Mouse (Mus musculus) thymus, postnatal 14 days (tissue): ENCODE data around the gene Hipk2.
A peak's percentile ranks its signal among the peaks of the same experiment; 100 is the strongest.
"Not testable (repeated sequence)": the region's sequence is repeated elsewhere in the genome, so short reads cannot be mapped to it uniquely, and the experiment has no call there.

Source experiments
- DNase-seq: peaks from one replicate; pipeline ENCODE4 v3.0.0; 2021

Gene Hipk2

GRCm38 (mm10) chr6:38690615-38691014 is 185.3 kb downstream of the Hipk2 start:
- no peak for DNase-seq

DNA sequence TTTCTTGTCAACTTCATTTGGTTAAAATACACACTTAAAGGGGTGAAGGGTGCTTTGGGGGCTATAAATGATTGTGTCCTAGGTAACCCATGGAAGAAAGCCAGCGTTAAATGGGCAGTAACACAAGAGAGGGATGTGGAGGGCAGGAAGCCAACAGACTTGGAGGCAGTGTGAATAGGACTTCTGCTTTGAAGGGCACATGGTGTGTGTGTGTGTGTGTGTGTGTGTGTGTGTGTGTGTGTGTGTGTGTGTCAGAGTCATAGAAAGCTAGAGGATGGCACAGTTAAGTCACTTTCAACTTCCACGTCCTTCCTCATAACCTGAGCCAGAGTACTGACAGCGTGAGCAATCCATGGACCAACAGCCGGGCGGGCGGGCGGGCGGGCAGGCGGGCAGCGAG is 187.1 kb downstream of the Hipk2 start:
- DNase-seq = no peak

DNA sequence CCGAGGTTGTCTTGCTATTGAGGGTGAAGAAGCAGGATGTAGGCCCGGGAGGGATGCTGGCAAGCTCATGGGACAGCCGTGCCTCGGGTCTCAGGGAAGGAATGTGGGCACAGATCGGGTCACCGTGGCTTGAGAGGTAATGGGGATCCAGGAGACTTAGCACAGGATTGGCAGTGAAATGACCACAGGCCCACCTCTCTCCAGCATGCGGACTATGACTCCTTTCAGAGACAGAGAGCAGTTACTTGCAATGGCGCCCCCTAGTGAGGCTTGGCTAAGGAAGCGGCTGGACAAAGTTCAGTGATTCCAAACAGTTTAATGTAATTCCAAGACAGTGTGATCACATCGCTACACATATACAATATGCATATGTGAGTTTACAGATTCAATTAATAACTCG is 188.7 kb downstream of the Hipk2 start:
- DNase-seq = peak; percentile 18

GRCm38 (mm10) chr6:38682532-38682931 is 193.4 kb downstream of the Hipk2 start:
- no peak for DNase-seq

DNA sequence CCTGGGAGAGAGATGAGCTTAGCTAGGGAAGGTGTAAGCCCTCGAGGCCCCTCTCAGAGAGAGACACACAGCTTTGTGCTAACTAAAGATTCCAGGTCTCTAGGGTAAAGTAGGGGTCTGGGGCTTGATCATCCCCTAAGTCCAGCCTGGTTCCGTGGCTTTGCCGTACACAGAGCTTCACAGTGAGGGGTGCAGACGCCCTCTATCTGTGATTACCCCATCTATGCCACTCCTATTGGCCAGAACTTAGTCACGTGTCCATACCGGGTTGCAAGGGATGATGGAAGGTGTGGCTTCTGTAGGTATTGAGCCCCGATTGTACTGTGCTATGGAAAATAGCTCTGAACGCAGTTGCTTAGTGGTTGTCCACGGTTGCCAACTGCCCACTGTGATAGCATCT is 198.3 kb downstream of the Hipk2 start:
- no peak for DNase-seq

DNA sequence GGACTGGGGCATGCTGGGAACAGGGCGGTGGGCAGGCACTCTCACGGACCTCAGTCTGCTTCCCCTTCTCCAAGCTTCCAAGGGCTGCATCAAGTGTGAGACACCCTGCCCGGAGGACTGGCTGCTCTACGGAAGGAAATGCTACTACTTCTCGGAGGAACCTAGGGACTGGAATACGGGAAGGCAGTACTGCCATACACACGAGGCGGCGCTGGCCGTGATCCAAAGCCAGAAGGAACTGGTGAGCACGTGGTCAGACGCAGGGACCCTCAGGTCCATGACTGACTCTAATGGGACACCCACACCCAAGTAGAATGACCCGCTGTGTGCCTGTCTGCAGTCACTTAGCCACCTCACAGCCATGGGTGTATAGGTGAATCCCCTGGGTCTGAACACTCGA is 199.2 kb downstream of the Hipk2 start:
- no peak for DNase-seq

GRCm38 (mm10) chr6:38676217-38676616 is 199.7 kb downstream of the Hipk2 start:
- no peak for DNase-seq

DNA sequence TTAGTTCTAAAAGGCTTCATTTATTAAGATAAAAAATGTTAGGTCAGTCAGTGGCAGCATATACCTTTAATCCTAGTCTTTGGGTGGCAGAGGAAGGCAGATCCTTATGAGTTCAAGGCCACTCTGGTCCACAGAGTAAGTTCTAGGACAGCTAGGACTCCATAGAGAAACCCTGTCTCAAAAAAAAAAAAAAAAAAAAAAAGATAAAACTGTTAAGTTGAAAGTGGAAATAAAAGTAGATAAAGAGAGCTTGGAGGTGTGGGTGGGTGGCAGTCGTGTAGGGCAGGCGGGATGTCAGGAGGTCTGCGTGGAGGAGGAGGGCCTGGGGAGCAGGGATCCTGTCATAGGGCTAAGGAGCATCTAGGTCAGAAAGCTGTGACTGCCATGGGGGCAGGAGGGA is 204.0 kb downstream of the Hipk2 start:
- no peak for DNase-seq

- DNase-seq = no peak
Measured at GRCm38 (mm10) chr6:38671270-38671669, 204.7 kb downstream of the Hipk2 start.

GRCm38 (mm10) chr6:38670488-38670887 is 205.5 kb downstream of the Hipk2 start:
- not testable (repeated sequence) for DNase-seq

DNA sequence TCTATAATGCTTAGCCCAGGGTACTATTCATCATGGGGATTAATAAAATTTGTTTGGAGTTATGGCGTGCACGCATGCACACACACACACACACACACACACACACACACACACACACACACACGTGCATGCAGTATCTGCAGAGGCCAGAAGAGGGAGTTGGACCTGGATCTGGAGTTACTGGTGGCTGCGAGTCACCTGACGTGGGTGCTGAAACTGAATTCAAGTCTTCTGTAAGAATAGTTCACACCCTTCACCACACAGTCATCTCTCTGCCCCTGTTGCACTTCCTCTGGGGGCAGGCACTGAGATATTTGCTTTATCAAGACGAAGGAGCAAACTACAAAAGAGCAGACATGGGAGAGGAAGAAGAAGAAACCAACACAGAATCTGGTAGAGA is 206.4 kb downstream of the Hipk2 start:
- no peak for DNase-seq

DNA sequence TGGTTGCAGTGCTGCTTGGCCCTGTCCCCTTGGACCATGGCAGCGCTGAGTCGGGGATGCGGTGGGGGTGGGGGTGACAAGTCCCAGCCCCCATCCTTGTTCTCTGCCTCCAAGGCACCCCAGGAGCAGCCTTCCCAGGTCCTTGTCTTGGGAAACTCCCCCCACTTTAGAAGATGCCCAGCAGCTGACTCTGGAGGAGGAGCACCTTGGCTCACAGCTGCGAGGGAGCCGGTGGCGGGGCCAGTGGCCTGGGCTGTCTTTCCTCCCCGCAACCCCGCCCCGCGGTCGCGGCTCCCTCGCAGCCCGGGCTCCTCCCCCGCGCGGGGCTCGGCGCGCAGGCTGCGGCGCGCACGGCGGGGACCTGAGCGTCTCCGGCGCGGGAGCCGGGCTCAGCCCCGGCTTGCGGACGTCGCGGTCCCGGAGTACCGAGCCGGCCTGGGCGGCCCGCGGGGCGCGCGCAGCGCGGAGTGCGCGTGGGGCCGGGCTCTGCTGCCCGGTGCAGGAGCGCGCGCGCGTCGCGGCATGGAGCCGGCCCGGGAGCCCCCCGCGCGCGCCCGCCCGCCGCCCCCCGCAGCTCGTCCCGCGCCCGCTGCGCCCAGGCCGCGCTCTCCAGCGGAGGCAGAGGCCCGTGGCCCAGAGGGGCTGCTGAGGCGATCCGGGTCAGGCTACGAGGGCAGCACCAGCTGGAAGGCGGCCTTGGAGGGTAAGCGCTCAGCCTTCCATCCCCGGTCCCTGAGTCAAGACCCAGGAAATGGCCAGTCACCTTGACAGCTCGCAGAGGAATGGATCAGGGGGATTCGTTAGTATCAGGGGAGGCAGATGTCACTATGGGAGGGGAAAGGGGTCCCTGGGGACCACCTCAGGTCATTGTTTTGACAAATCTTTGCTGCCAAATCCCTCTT is 213.0 kb downstream of the Hipk2 start, which contains the start of gene Clec2l:
Clec2l (plus strand) TSS at position 356 of the 902 bp plus-strand sequence.
- no peak for DNase-seq

- DNase-seq = no peak
Measured at GRCm38 (mm10) chr6:38661626-38662025, 214.3 kb downstream of the Hipk2 start.

DNA sequence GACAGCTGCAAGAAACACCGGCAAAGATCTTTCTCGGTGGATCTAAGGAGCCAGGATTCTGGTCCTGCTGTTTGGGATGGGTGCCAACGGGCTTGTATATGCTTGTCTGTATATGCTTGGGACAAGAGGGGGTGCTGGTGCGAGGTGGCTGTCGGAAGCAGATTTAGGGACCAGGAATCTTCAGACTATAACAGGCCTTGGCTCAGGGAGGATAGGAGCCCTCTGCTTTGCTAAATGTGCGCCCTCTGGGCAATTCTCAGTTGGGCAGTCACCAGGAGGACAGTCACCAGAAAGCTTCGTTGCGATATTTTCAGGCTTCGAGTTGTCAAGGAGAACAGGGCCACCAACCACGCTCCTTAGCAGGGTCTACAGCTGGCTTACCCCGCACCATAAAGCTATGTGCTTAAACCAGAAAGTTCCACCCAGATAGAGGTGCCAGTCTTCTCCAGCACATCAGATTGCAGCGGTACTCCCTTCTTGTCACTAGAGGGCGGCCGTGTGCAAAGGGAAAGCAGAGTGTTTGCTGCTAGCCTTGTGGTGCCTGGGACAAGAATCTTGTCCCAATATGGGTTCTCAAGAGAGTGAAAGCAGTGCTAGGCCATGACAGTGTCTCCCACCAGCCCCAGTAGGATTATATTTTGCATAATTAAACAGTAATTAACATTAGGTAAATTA is 225.6 kb downstream of the Hipk2 start:
- DNase-seq = peak; percentile 64

DNA sequence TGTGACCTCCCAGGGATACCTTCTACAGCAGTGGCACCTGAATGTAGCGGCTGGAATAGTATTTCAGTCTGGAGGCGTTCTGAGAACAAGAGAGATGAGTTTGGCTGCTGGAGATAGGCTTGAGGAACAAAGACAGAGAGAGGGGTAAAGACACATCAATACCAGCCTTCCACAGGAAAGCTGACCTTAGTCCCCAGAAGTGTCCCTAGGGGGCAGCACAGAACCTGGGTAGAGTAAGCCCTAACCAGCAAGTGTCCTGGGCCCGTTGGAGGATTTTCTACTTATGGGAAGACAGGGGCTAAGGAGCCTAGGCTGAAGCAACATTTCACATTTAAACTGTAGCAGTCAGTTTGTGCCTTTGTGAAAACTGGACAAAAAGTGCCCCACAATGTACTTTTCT is 226.4 kb downstream of the Hipk2 start:
- DNase-seq = peak; percentile 34
